Mouse (Mus musculus): Measurements from ENCODE around the gene Spsb2. TPM values are rescaled to one million over a fixed set of nuclear protein-coding genes. Genes with fewer than 3 reads are reported as not detected.
"Not testable (repeated sequence)": the region's sequence is repeated elsewhere in the genome, so short reads cannot be mapped to it uniquely, and the experiment has no call there.

Gene Spsb2
- polyA plus RNA-seq, 1 experiment from 2014 or later: 23.6 TPM

DNA sequence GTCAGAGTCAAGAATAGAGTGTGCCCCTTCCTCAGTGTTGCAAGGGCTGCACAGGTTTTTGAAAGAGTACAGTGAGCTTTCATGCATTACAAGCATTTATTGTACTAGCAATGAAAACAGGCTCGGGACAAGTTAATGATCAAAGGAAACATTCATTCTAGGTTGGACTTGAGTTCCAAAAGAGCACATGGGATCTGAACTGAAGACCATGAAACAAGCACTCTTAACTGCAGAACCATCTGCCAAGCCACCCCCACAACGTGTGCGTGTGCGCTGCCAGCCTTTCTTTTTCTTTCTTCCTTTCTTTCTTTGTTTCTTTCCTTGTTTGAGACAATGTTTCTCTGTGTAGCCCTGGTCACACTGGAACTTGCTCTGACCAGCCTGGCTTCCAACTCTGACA, 12.7 kb upstream of the Spsb2 start:
- DNase-seq (ENCODE audit: low read depth, low spot score) (no peak), ATAC-seq (no peak)
- in situ Hi-C loops (cut with MboI; ENCODE audit: low pct_unique_long_range_greater_than_20kb): no loop called here
- H3K27me3 ChIP-seq: no peaks in the 10 kb centered on the region
- CTCF ChIA-PET: interaction anchor here (1.4 to 2.1 kb wide), 3 partner anchors 10 to 16 kb away, joined by 4 to 7 read pairs (median 5); no protein-coding TSS in a partner anchor
- POLR2A ChIA-PET: no interaction called here
- TF ChIP-seq CTCF (IDR thresholded peaks at IDR 0.05): no peak

DNA sequence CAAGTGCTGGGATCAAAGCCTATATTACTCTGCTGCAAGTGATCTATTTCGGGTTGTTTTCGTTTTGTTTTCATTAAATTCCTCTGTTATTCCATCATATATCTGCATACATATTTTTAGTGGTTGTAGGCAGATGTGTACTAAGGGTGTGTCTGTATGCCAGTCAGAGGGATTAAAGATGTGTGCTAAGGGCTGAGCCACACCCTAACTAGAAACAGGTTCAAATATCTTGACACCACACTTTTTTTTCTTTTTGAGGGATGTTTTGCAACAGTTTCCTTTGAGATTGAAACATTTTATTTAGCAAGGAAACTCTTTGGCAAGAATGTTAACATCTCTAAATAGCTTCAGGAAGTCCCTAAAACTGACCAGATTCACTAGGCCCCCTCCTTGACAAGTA, 12.3 kb upstream of the Spsb2 start:
- no peak for DNase-seq (ENCODE audit: low read depth, low spot score)
- in situ Hi-C loops (cut with MboI; ENCODE audit: low pct_unique_long_range_greater_than_20kb): no loop called here
- TF ChIP-seq CTCF (IDR thresholded peaks at IDR 0.05): no peak
- CTCF ChIA-PET: interaction anchor here (1.4 to 2.1 kb wide), 3 partner anchors 9 to 15 kb away, joined by 4 to 7 read pairs (median 5); no protein-coding TSS in a partner anchor
- ATAC-seq: no peak
- POLR2A ChIA-PET: no interaction called here
- H3K27me3 ChIP-seq: no peaks in the 10 kb centered on the region

DNA sequence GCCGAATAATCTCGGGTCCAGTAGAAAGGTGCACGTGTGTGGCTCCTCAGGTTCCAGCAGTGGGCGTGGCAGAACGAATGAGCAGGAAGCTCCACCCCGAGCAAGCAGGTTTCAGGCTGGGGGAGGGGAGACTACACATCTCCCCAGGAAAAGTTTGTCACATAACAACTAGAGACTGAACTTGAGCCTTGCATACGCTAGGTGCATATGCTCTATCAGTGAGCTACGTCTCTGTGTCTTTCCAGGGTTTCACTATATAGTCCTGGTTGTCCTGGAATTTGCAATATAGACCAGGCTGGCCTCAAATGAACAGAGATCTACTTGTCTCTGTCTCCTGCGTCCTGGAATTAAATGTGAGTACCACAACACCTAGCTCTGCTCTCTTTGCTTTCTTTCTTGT, 6.1 kb upstream of the Spsb2 start:
- ATAC-seq; DNase-seq (ENCODE audit: low read depth, low spot score); H3K27me3 ChIP-seq; POLR2A ChIA-PET; in situ Hi-C loops (cut with MboI; ENCODE audit: low pct_unique_long_range_greater_than_20kb): not testable (repeated sequence)
- CTCF ChIA-PET: interaction anchor here (1.5 kb wide), 1 partner anchor 9 kb away, joined by 9 read pairs; no protein-coding TSS in a partner anchor

DNA sequence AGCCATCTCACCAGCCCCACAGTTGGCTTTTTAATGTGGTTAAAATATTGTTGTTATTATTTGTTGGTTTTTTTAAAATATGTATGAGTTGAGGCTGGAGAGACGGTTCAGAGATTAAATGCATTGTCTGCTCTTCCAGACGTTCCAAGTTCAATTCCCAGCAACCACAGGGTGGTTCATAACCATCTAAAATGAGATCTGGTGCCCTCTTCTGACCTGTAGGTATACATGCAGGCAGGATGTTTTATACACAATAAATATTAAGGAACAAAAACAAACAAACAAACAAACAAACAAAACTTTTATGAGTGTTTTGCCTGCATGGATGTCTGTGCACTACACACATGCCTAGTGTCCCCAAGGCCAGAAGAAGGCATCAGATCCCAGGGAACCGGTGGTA, 5.4 kb upstream of the Spsb2 start:
- in situ Hi-C loops (cut with MboI; ENCODE audit: low pct_unique_long_range_greater_than_20kb): no loop called here
- ATAC-seq (no peak), DNase-seq (ENCODE audit: low read depth, low spot score) (no peak)
- CTCF ChIA-PET: interaction anchor here (1.3 to 1.5 kb wide), 2 partner anchors 10 to 43 kb away, joined by 4 to 9 read pairs; no protein-coding TSS in a partner anchor
- no peaks in the 10 kb centered on the region for H3K27me3 ChIP-seq
- POLR2A ChIA-PET: no interaction called here
- TF ChIP-seq CTCF (IDR thresholded peaks at IDR 0.05): no peak

DNA sequence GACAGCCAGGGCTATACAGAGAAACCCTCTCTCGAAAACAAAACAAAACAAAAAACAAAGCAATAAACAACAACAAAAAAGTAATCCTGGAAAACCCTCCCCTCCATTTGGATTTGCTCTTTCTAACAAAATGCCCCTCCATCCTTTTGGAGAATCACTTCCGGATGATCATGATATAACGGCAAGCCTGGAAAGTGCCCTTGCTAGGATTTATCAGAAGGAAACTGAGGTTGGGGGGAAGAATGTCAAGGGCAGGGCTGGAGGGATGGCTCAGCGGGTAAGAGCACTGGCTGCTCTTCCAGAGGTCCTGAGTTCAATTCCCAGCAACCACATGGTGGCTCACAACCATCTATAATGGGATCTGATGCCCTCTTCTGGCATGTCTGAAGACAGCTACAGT, 4.8 kb upstream of the Spsb2 start:
- CTCF ChIA-PET: interaction anchor here (1.3 kb wide), 1 partner anchor 44 kb away, joined by 4 read pairs; no protein-coding TSS in a partner anchor
- POLR2A ChIA-PET; H3K27me3 ChIP-seq; in situ Hi-C loops (cut with MboI; ENCODE audit: low pct_unique_long_range_greater_than_20kb); DNase-seq (ENCODE audit: low read depth, low spot score); ATAC-seq: not testable (repeated sequence)

DNA sequence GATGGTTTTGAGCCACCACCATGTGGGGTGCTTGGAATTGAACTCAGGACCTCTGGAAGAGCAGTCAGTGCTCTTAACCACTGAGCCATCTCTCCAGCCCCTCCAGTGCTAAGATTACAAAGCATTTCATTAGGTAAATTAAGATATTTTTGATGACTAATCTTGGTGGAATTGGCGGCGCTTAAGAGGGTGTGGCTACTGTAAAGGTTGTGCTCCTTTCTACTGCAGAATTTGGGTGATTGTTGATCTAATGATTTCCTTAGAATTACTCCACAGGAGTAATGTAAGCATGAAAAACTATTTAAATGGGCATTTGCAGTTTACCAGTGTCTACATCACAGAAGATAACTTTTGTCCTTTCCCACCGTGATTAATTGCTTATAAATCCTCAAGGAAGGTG, 4.1 kb upstream of the Spsb2 start:
- in situ Hi-C loops (cut with MboI; ENCODE audit: low pct_unique_long_range_greater_than_20kb): no loop called here
- ChIA-PET CTCF (interaction anchor here (1.3 kb wide), 1 partner anchor 45 kb away, joined by 4 read pairs; no protein-coding TSS in a partner anchor), POLR2A (no interaction called here)
- TF ChIP-seq CTCF (IDR thresholded peaks at IDR 0.05): no peak
- ATAC-seq (no peak), DNase-seq (ENCODE audit: low read depth, low spot score) (no peak)
- H3K27me3 ChIP-seq: no peaks in the 10 kb centered on the region

DNA sequence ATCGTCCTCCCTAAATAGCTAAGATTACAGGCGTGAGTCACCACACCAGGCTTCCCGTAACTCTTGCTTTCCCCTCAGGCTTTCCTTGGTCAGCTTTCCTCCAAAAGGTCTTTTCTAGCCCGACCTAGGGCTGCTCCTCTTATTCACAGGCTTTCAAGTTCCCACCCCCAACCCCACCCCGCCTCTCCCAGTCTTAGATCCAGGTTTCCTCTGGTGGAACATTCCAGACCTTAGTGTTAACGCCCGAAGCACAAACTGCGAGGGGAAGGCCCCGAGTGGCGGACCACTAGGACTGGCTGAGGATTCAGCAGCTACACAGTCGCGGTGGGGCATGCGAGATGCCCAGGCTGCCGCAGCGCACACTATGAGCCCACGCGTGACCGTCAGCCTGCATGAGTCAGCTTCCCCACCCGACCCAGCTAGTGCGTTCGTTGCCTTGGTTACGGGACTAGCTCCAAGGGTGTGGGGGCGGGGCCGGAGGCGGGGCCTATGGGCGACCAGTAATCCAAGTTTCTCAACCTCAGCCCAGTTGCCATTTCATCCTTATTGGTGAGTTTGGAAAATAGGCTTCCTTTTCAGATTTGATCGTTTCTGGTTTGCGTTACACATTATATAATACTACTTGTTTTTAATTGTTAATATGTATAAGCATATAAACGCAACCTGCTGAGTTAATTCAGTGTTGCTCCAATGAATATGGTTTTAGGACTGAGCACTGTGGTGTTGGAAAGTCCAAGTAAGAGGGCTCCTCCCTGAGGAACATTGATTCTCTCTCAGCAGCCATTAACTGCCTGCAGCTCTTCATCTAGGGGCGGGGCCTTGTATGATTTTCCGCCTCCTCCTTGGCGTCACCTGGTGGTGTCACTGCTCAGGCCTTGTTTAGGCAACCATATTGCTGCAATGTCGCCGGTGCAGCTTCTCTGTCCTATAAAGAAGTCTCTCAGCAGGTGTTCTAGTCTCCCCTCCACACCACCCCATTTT, 2.8 kb upstream of the Spsb2 start:
- DNase-seq (ENCODE audit: low read depth, low spot score) (peak; percentile 70), ATAC-seq (peak; percentile 66)
- ChIA-PET CTCF (interaction anchor here (0.7 to 2.1 kb wide), 6 partner anchors 10 to 355 kb away, joined by 3 to 7 read pairs (median 4); no protein-coding TSS in a partner anchor), POLR2A (interaction anchor here (0.6 to 1.4 kb wide), 9 partner anchors 8 to 112 kb away, joined by 3 to 7 read pairs (median 4); partner anchors contain the start of genes Cdca3 and Usp5)
- no peak for TF ChIP-seq CTCF (IDR thresholded peaks at IDR 0.05)
- in situ Hi-C loops (cut with MboI; ENCODE audit: low pct_unique_long_range_greater_than_20kb): no loop called here
- no peaks in the 10 kb centered on the region for H3K27me3 ChIP-seq

DNA sequence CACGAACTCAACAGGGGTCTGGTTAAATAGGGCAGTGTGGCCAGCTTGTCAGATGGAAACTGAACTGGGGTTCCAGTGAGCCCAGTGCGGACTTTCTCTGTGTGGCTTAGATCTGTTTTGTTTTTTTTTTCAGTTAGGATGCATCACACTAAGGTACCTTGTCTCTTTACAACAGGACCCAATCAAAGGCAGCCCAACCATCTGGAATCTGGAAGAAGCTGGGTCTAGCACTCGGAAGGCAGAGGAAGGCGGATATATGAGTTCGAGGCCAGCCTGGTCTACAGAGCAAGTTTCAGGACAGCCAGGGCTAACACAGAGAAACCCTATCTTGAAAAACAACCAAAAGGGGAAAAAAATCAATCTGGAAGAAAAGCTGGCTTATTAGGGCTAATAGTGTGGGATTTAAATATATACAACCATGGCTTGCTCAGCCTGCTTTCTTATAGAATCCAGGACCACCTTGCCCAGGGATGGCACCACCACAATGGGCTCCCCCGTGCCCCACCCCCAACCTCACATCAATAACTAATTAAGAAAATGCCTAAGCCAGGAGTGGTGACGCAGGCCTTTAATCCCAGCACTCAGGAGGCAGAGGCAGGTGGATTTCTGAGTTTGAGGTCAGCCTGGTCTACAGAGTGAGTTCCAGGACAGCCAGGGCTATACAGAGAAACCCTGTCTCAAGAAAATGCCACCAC, 1.9 kb upstream of the Spsb2 start:
- POLR2A ChIA-PET: interaction anchor here (0.6 to 1.5 kb wide), 6 partner anchors 13 to 113 kb away, joined by 3 to 6 read pairs (median 4); no protein-coding TSS in a partner anchor
- ATAC-seq (no peak), DNase-seq (ENCODE audit: low read depth, low spot score) (no peak)
- CTCF ChIA-PET: interaction anchor here (0.7 to 2.1 kb wide), 4 partner anchors 10 to 354 kb away, joined by 3 to 7 read pairs (median 4); no protein-coding TSS in a partner anchor
- in situ Hi-C loops (cut with MboI; ENCODE audit: low pct_unique_long_range_greater_than_20kb): no loop called here
- no peak for TF ChIP-seq CTCF (IDR thresholded peaks at IDR 0.05)
- H3K27me3 ChIP-seq: no peaks in the 10 kb centered on the region

DNA sequence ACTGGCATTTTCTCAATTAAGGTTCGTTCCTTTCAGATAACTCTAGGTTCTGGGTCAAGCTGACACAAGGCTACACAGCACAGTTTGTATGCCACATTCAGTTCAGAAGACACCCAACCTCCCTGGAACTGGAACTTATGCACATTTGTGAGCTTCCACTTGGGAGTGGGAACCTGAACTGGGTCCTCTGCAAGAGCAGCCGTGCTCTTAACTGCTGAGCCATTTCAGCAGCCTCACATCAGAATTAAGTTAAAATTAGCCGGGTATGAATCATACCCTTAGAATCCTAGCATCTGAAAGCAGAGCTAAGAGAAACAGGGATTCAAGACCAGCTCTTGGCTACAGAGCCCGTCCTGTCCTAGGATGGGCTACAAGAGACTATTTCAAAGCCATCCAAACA, 1.1 kb upstream of the Spsb2 start:
- DNase-seq (ENCODE audit: low read depth, low spot score): no peak
- ChIA-PET CTCF (interaction anchor here (1.1 to 1.4 kb wide), 2 partner anchors 11 to 25 kb away, joined by 3 to 4 read pairs; no protein-coding TSS in a partner anchor), POLR2A (interaction anchor here (1.1 to 6.4 kb wide), 4 partner anchors 15 to 48 kb away, joined by 3 to 27 read pairs (median 3); partner anchors contain the start of genes Cdca3 and Usp5)
- ATAC-seq: no peak
- in situ Hi-C loops (cut with MboI; ENCODE audit: low pct_unique_long_range_greater_than_20kb): no loop called here
- no peaks in the 10 kb centered on the region for H3K27me3 ChIP-seq
- no peak for TF ChIP-seq CTCF (IDR thresholded peaks at IDR 0.05)

DNA sequence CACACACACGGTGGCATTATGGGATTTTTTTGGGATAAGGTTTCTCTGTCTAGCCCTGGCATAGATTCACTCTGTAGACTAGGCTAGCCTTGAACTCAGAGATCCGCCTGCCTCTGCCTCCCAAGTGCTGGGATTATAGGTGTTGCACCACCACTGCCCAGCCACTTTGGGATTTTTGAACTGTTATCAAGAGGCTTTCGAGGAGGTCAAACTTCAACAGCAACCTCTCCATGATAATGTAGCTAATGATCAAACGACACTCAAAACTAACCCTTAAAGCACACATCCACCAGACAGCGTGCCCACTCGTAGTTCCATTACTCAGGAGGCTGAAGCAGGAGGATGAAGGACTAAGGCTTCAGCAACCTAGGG, 489 bp upstream of the Spsb2 start:
- POLR2A ChIA-PET: interaction anchor here (1.1 to 6.4 kb wide), 5 partner anchors 16 to 49 kb away, joined by 3 to 27 read pairs (median 3); partner anchors contain the start of genes Cdca3 and Usp5
- in situ Hi-C loops (cut with MboI; ENCODE audit: low pct_unique_long_range_greater_than_20kb): no loop called here
- no peak for ATAC-seq

More for the DNA sequence above, 489 bp upstream of the Spsb2 start:
- no peak for DNase-seq (ENCODE audit: low read depth, low spot score)
- no peak for TF ChIP-seq CTCF (IDR thresholded peaks at IDR 0.05)
- CTCF ChIA-PET: interaction anchor here (1.1 to 1.4 kb wide), 2 partner anchors 12 to 26 kb away, joined by 3 to 4 read pairs; no protein-coding TSS in a partner anchor
- H3K27me3 ChIP-seq: no peaks in the 10 kb centered on the region

All from Patski (cell line).